Mouse (Mus musculus) heart, embryonic 13.5 days (tissue): ENCODE data around the gene Csf2rb. TPM values are rescaled to one million over a fixed set of nuclear protein-coding genes. Genes with fewer than 3 reads are reported as not detected.
A peak's percentile ranks its signal among the peaks of the same experiment; 100 is the strongest.

Experiments
- ATAC-seq: fragments of 200-750 bp; cut with Nextera tagmentation; 2 replicates; pipeline ENCODE4 v1.8.0; 2017; ENCODE audit warnings: moderate TSS enrichment; ENCODE audit not compliant: insufficient number of reproducible peaks, low FRiP score, low TSS enrichment; ENCODE audit errors: extremely low read depth
- H3K27ac ChIP-seq: fragments of 300-500 bp; sonication (generic); replicated peaks from 2 replicates; pipeline ENCODE4 v1.5.1; 2015; ENCODE audit warnings: moderate library complexity, mild to moderate bottlenecking, inconsistent platforms
- H3K27me3 ChIP-seq: fragments of 300-500 bp; sonication (generic); replicated peaks from 2 replicates; pipeline ENCODE4 v1.6.1; 2015; ENCODE audit warnings: mild to moderate bottlenecking, inconsistent platforms
- H3K36me3 ChIP-seq: fragments of 300-500 bp; sonication (generic); 2 replicates; pipeline ENCODE4 v1.6.1; 2015; ENCODE audit warnings: mild to moderate bottlenecking, inconsistent platforms
- H3K4me1 ChIP-seq: fragments of 300-500 bp; sonication (generic); 2 replicates; pipeline ENCODE4 v1.6.1; 2015; ENCODE audit warnings: inconsistent platforms
- H3K4me2 ChIP-seq: fragments of 300-500 bp; sonication (generic); 2 replicates; pipeline ENCODE4 v1.6.1; 2015; ENCODE audit warnings: inconsistent platforms, mild to moderate bottlenecking, moderate library complexity
- H3K4me3 ChIP-seq: fragments of 300-500 bp; sonication (generic); 2 replicates; pipeline ENCODE4 v1.5.1; 2015; ENCODE audit warnings: moderate library complexity, mild to moderate bottlenecking, inconsistent platforms
- H3K9ac ChIP-seq: fragments of 300-500 bp; sonication (generic); 2 replicates; pipeline ENCODE4 v1.6.1; 2015; ENCODE audit warnings: inconsistent platforms, mild to moderate bottlenecking, moderate library complexity
- H3K9me3 ChIP-seq: fragments of 300-500 bp; sonication (generic); 2 replicates; pipeline ENCODE4 v1.6.1; 2016; ENCODE audit warnings: inconsistent platforms
- WGBS: fragments of 180-500 bp; shearing (Covaris S2); methylation state at CpG from one replicate; pipeline ENCODE4 v1.1.7; 2015; ENCODE audit warnings: mixed read lengths; 5-methylcytosine and 5-hydroxymethylcytosine counted together
- polyA plus RNA-seq: library from polyadenylated mRNA; unstranded; fragments of >200 nt; fragmentation: Nextera tagmentation; extraction: Ambion mirVana; gene quantifications from 2 replicates; pipeline ENCODE4 v1.2.1, GENCODE M21; 2015

Gene Csf2rb
- polyA plus RNA-seq, 1 experiment from 2014 or later, result 1.3 TPM

GRCm38 (mm10) chr15:78380208-78380607 is 54.7 kb downstream of the Csf2rb start:
- Histone ChIP-seq H3K9ac (no peak overlapping the region), H3K4me1 (peaks cover 17% of the 10 kb centered on the region), H3K9me3 (no peaks in the 10 kb centered on the region), H3K4me2 (no peak overlapping the region), H3K4me3 (no peak overlapping the region), H3K27ac (no peak overlapping the region), H3K27me3 (no peaks in the 10 kb centered on the region; the same call in 1 of the 2 replicates), H3K36me3 (no peaks in the 10 kb centered on the region)
- WGBS, result 74% methylated on average over 2 of the region's 2 CpGs
- no peak for ATAC-seq

- Histone ChIP-seq H3K4me3 (no peak overlapping the region), H3K36me3 (no peaks in the 10 kb centered on the region), H3K9ac (no peak overlapping the region), H3K9me3 (no peaks in the 10 kb centered on the region), H3K27me3 (no peaks in the 10 kb centered on the region), H3K27ac (no peak overlapping the region), H3K4me1 (peaks cover 18% of the 10 kb centered on the region), H3K4me2 (no peak overlapping the region)
- WGBS, result 61% methylated on average over 4 of the region's 4 CpGs
- no peak for ATAC-seq
Measured at GRCm38 (mm10) chr15:78380741-78381140, 55.2 kb downstream of the Csf2rb start.

GRCm38 (mm10) chr15:78382115-78382514 is 56.6 kb downstream of the Csf2rb start:
- Histone ChIP-seq H3K9me3 (no peaks in the 10 kb centered on the region), H3K4me3 (no peak overlapping the region), H3K27me3 (no peaks in the 10 kb centered on the region), H3K27ac (no peak overlapping the region), H3K4me2 (no peak overlapping the region), H3K36me3 (no peaks in the 10 kb centered on the region), H3K4me1 (peaks cover 18% of the 10 kb centered on the region), H3K9ac (no peak overlapping the region)
- 89% methylated on average over 4 of the region's 4 CpGs for WGBS
- ATAC-seq, result no peak

- peak overlapping the region; percentile 60 for H3K27ac ChIP-seq
- ATAC-seq, result no peak
Measured at GRCm38 (mm10) chr15:78383450-78384219, 58.1 kb downstream of the Csf2rb start.

GRCm38 (mm10) chr15:78384220-78385116 is 58.9 kb downstream of the Csf2rb start:
- WGBS, result 47% methylated on average over 7 of the region's 7 CpGs
- H3K9ac ChIP-seq, result no peak overlapping the region
- H3K36me3 ChIP-seq, result no peaks in the 10 kb centered on the region
- 0 out of 2 replicates have a peak, but pooled peaks cover 3% of the 10 kb centered on the region for H3K27me3 ChIP-seq
- H3K4me3 ChIP-seq, result no peak overlapping the region
- H3K9me3 ChIP-seq, result no peaks in the 10 kb centered on the region
- no peak for ATAC-seq
- H3K4me2 ChIP-seq, result no peak overlapping the region
- H3K27ac ChIP-seq, result peak overlapping the region; percentile 60; the same call in 1 of the 2 replicates
- peaks cover 18% of the 10 kb centered on the region for H3K4me1 ChIP-seq

More at GRCm38 (mm10) chr15:78383450-78384219, 58.1 kb downstream of the Csf2rb start:
- Histone ChIP-seq H3K9ac (no peak overlapping the region), H3K27me3 (0 out of 2 replicates have a peak, but pooled peaks cover under 1% of the 10 kb centered on the region), H3K4me3 (no peak overlapping the region), H3K4me1 (peaks cover 18% of the 10 kb centered on the region), H3K4me2 (no peak overlapping the region), H3K36me3 (no peaks in the 10 kb centered on the region), H3K9me3 (no peaks in the 10 kb centered on the region)
- 69% methylated on average over 11 of the region's 11 CpGs for WGBS

- ATAC-seq, result no peak
- no peak overlapping the region for H3K9ac ChIP-seq
- WGBS, result 77% methylated on average over 1 of the region's 1 CpGs
- H3K4me1 ChIP-seq, result peaks cover 18% of the 10 kb centered on the region
- H3K36me3 ChIP-seq, result no peaks in the 10 kb centered on the region
- no peak overlapping the region for H3K27ac ChIP-seq
- no peaks in the 10 kb centered on the region for H3K9me3 ChIP-seq
- 0 out of 2 replicates have a peak, but pooled peaks cover 3% of the 10 kb centered on the region for H3K27me3 ChIP-seq
- H3K4me3 ChIP-seq, result no peak overlapping the region
- no peak overlapping the region for H3K4me2 ChIP-seq
Measured at GRCm38 (mm10) chr15:78385564-78385963, 60.0 kb downstream of the Csf2rb start.

- Histone ChIP-seq H3K4me2 (no peak overlapping the region), H3K27ac (no peak overlapping the region), H3K9me3 (no peaks in the 10 kb centered on the region), H3K4me1 (no peaks in the 10 kb centered on the region), H3K4me3 (no peak overlapping the region), H3K27me3 (0 out of 2 replicates have a peak, but pooled peaks cover 17% of the 10 kb centered on the region), H3K36me3 (no peaks in the 10 kb centered on the region), H3K9ac (no peak overlapping the region)
- WGBS, result 74% methylated on average over 3 of the region's 3 CpGs
- ATAC-seq, result no peak
Measured at GRCm38 (mm10) chr15:78390855-78391254, 65.3 kb downstream of the Csf2rb start.

GRCm38 (mm10) chr15:78395478-78395962 is 70.0 kb downstream of the Csf2rb start, which contains the start of gene Tex33:
Gene Tex33, minus strand, starts transcription at chr15:78395912.
- Histone ChIP-seq H3K36me3 (no peaks in the 10 kb centered on the region), H3K4me3 (no peak within 1 kb of the TSS), H3K27me3 (0 out of 2 replicates have a peak, but pooled peaks cover 18% of the 10 kb centered on the region), H3K27ac (no peak within 1 kb of the TSS), H3K4me1 (no peaks in the 10 kb centered on the region), H3K9ac (no peak within 1 kb of the TSS), H3K4me2 (no peak within 1 kb of the TSS), H3K9me3 (no peaks in the 10 kb centered on the region)
- 79% methylated on average over 8 of the region's 8 CpGs for WGBS
- ATAC-seq, result no peak

- H3K27ac ChIP-seq, result peak overlapping the region; percentile 61; the same call in 1 of the 2 replicates
- H3K9ac ChIP-seq, result peak overlapping the region; percentile 52; the same call in 1 of the 2 replicates
- no peak overlapping the region for H3K4me3 ChIP-seq
- no peak for ATAC-seq
- H3K27me3 ChIP-seq, result 0 out of 2 replicates have a peak, but pooled peaks cover 2% of the 10 kb centered on the region
- H3K4me2 ChIP-seq, result no peak overlapping the region
- no peaks in the 10 kb centered on the region for H3K9me3 ChIP-seq
- no peaks in the 10 kb centered on the region for H3K36me3 ChIP-seq
- WGBS, result 63% methylated on average over 6 of the region's 6 CpGs
- H3K4me1 ChIP-seq, result peaks cover 52% of the 10 kb centered on the region
Measured at GRCm38 (mm10) chr15:78401345-78401744, 75.8 kb downstream of the Csf2rb start.

GRCm38 (mm10) chr15:78401921-78402320 is 76.4 kb downstream of the Csf2rb start:
- Histone ChIP-seq H3K9ac (peak overlapping the region; percentile 52), H3K4me2 (no peak overlapping the region)

GRCm38 (mm10) chr15:78402423-78402822 is 76.9 kb downstream of the Csf2rb start:
- 66% methylated on average over 7 of the region's 7 CpGs for WGBS
- no peaks in the 10 kb centered on the region for H3K9me3 ChIP-seq
- no peak overlapping the region for H3K4me2 ChIP-seq
- H3K27ac ChIP-seq, result peak overlapping the region; percentile 61
- ATAC-seq, result no peak
- no peak overlapping the region for H3K4me3 ChIP-seq
- no peaks in the 10 kb centered on the region for H3K36me3 ChIP-seq
- peaks cover 58% of the 10 kb centered on the region for H3K4me1 ChIP-seq
- H3K9ac ChIP-seq, result no peak overlapping the region
- H3K27me3 ChIP-seq, result no peaks in the 10 kb centered on the region

More at GRCm38 (mm10) chr15:78401921-78402320, 76.4 kb downstream of the Csf2rb start:
- Histone ChIP-seq H3K27ac (peak overlapping the region; percentile 61), H3K27me3 (no peaks in the 10 kb centered on the region), H3K4me1 (peaks cover 53% of the 10 kb centered on the region), H3K4me3 (no peak overlapping the region), H3K36me3 (no peaks in the 10 kb centered on the region), H3K9me3 (no peaks in the 10 kb centered on the region)
- WGBS, result 37% methylated on average over 4 of the region's 4 CpGs
- ATAC-seq, result no peak
